Mouse (Mus musculus) myocyte (in vitro differentiated cells): ENCODE measurements at regions not wholly inside any gene's neighbourhood (a gene's known extent, or its start where the extent isn't known, plus 50 kb on each side); places are given as distances from the start of the nearest gene placed in this dataset.

ENCODE experiments used
- H3K27me3 ChIP-seq: one replicate; pipeline ENCODE4 v1.6.1; 2011; ENCODE audit not compliant: control insufficient read depth, insufficient read depth, insufficient read length
- H3K36me3 ChIP-seq: one replicate; pipeline ENCODE4 v1.6.1; 2011; ENCODE audit not compliant: control insufficient read depth, insufficient read depth
- H3K4me2 ChIP-seq: one replicate; pipeline ENCODE4 v1.6.1; 2011; ENCODE audit warnings: low read depth, control low read depth
- H3K4me3 ChIP-seq: one replicate; pipeline ENCODE4 v1.5.1; 2011; ENCODE audit warnings: mild to moderate bottlenecking, control low read depth, moderate library complexity
- H3K79me2 ChIP-seq: one replicate; pipeline ENCODE4 v1.6.1; 2011; ENCODE audit not compliant: control insufficient read depth, insufficient read depth
- H3ac ChIP-seq: one replicate; pipeline ENCODE4 v1.6.1; 2011; ENCODE audit not compliant: control insufficient read depth, insufficient read length
- CEBPB ChIP-seq: IDR thresholded peaks from 2 replicates; pipeline ENCODE4 v1.6.1; 2011; ENCODE audit warnings: mild to moderate bottlenecking, moderate library complexity; ENCODE audit not compliant: poor library complexity, insufficient read depth, severe bottlenecking
- E2F4 ChIP-seq: IDR thresholded peaks from one replicate; pipeline ENCODE4 v1.6.1; 2011; ENCODE audit warnings: mild to moderate bottlenecking, control low read depth, moderate library complexity; ENCODE audit not compliant: insufficient read depth
- MAX ChIP-seq: IDR thresholded peaks from one replicate; pipeline ENCODE4 v1.6.1; 2011; ENCODE audit warnings: low read depth, mild to moderate bottlenecking, control low read depth
- MYOD1 ChIP-seq, 3 experiments: IDR thresholded peaks; one replicate each; pipeline ENCODE4 v1.6.1; 2011; ENCODE audit warnings: control low read depth in 2 of 3, low read depth in 2 of 3, mild to moderate bottlenecking in 2 of 3, moderate library complexity in 1 of 3; ENCODE audit not compliant: insufficient read length in 2 of 3, control insufficient read depth in 1 of 3
- MYOG ChIP-seq, 3 experiments: IDR thresholded peaks; one replicate each; pipeline ENCODE4 v1.6.1; 2011; ENCODE audit warnings: control low read depth in 2 of 3, low read depth in 2 of 3, mild to moderate bottlenecking in 2 of 3; ENCODE audit not compliant: insufficient read length in 2 of 3, control insufficient read depth in 1 of 3, insufficient read depth in 1 of 3
- POLR2A ChIP-seq: IDR thresholded peaks from one replicate; pipeline ENCODE4 v1.6.1; 2011; ENCODE audit warnings: low read depth, mild to moderate bottlenecking, control low read depth, moderate library complexity; ENCODE audit not compliant: insufficient read length
- POLR2AphosphoS2 ChIP-seq: IDR thresholded peaks from one replicate; pipeline ENCODE4 v1.6.1; 2011; ENCODE audit warnings: low read depth, control low read depth; ENCODE audit not compliant: insufficient read length
- REST ChIP-seq: IDR thresholded peaks from one replicate; pipeline ENCODE4 v1.6.1; 2011; ENCODE audit warnings: mild to moderate bottlenecking, control low read depth, moderate library complexity; ENCODE audit not compliant: insufficient read depth, insufficient read length
- SRF ChIP-seq: IDR thresholded peaks from one replicate; pipeline ENCODE4 v1.6.1; 2011; ENCODE audit warnings: low read depth; ENCODE audit not compliant: control insufficient read depth, insufficient read length
- TCF12 ChIP-seq: IDR thresholded peaks from one replicate; pipeline ENCODE4 v1.6.1; 2011; ENCODE audit warnings: mild to moderate bottlenecking, control low read depth; ENCODE audit not compliant: poor library complexity, insufficient read depth, severe bottlenecking
- TCF3 ChIP-seq: IDR thresholded peaks from one replicate; pipeline ENCODE4 v1.6.1; 2011; ENCODE audit warnings: low read depth, control low read depth; ENCODE audit not compliant: insufficient read length
- USF1 ChIP-seq: IDR thresholded peaks from one replicate; pipeline ENCODE4 v1.6.1; 2011; ENCODE audit warnings: low read depth, mild to moderate bottlenecking, control low read depth, moderate library complexity

DNA sequence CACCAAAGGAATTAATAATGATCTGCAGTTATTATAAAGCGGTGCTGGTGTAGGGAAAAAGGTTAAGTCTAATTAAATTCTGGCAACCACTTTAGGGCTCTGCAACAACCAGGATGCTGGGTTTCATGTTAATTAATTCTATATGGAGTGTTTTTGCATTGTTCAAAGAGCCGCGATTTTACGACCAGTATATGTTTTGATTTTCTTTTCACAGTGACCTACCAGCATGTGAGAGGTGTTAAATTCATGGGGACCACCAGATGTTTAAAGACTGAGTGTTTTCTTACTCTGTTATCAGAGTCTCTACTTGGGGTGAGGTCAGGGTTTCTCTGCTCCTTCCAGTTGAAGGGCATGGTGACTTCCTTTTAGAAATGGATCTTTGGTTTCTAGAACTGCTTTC, 164.8 kb upstream of the Zmiz1 start:
- Histone ChIP-seq H3K4me3 (no peak overlapping the region), H3K4me2 (no peak overlapping the region), H3K79me2 (no peaks in the 10 kb centered on the region), H3K27me3 (no peaks in the 10 kb centered on the region), H3ac (no peak overlapping the region), H3K36me3 (no peaks in the 10 kb centered on the region)
- TF ChIP-seq CEBPB (no peak), E2F4 (no peak), SRF (no peak), MYOD1 (IDR thresholded peaks at IDR 0.05; ENCODE audit: control insufficient read depth in 1 of 3, insufficient read length in 2 of 3, low read depth in 2 of 3) (no peak), POLR2AphosphoS2 (no peak), REST (no peak)

- H3K4me2 ChIP-seq, result no peak overlapping the region
- no peaks in the 10 kb centered on the region for H3K79me2 ChIP-seq
- no peak overlapping the region for H3ac ChIP-seq
- TF ChIP-seq POLR2A (no peak), TCF3 (no peak), E2F4 (no peak), MYOD1 (IDR thresholded peaks at IDR 0.05; ENCODE audit: control insufficient read depth in 1 of 3, insufficient read length in 2 of 3, low read depth in 2 of 3) (no peak), TCF12 (no peak), USF1 (no peak)
- H3K4me3 ChIP-seq, result no peak overlapping the region
- H3K27me3 ChIP-seq, result no peaks in the 10 kb centered on the region
- H3K36me3 ChIP-seq, result no peaks in the 10 kb centered on the region
Observed at GRCm38 (mm10) chr14:25295688-25296350, 163.2 kb upstream of the Zmiz1 start.

- TF ChIP-seq CEBPB, result no peak
- no peak for TF ChIP-seq POLR2A
- Histone ChIP-seq H3K4me3 (no peak overlapping the region), H3K79me2 (no peaks in the 10 kb centered on the region), H3K36me3 (no peaks in the 10 kb centered on the region), H3K27me3 (no peaks in the 10 kb centered on the region), H3K4me2 (no peak overlapping the region), H3ac (no peak overlapping the region)
Observed at GRCm38 (mm10) chr14:25299673-25300190, 159.3 kb upstream of the Zmiz1 start.

GRCm38 (mm10) chr14:25301336-25302031, 157.5 kb upstream of the Zmiz1 start:
- Histone ChIP-seq H3K4me2 (no peak overlapping the region), H3K4me3 (no peak overlapping the region), H3K79me2 (no peaks in the 10 kb centered on the region), H3K27me3 (no peaks in the 10 kb centered on the region), H3ac (no peak overlapping the region), H3K36me3 (no peaks in the 10 kb centered on the region)
- TF ChIP-seq MYOD1 (IDR thresholded peaks at IDR 0.05; ENCODE audit: control insufficient read depth in 1 of 3, insufficient read length in 2 of 3, low read depth in 2 of 3), result no peak
- no peak for TF ChIP-seq SRF
- TF ChIP-seq POLR2AphosphoS2, result no peak
- TF ChIP-seq E2F4, result no peak
- no peak for TF ChIP-seq MAX
- no peak for TF ChIP-seq REST

DNA sequence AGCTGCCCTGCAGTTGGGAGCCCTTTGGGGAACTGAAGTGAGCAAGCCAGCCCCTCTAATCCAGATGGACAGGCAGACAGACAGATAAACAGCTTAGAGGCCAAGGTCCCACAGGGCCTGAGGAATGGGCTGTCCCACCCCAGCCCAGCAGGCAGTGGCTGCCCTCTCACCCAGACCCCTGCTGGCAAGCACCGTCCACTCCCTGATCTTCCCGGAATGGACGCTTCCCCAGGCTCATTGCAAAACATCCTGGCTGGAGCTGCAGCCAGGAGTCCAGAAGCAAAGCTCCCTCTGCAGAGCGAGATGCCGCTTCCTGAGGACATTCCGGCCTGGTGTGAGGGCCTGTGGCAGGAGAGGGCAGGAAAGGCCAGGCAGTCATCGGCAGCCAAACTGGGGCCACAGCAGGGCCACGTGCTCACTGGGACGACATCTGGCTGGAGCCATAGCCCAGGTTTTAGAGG, 154.6 kb upstream of the Zmiz1 start:
- H3K36me3 ChIP-seq, result no peaks in the 10 kb centered on the region
- H3K79me2 ChIP-seq, result no peaks in the 10 kb centered on the region
- H3K4me3 ChIP-seq, result no peak overlapping the region
- no peaks in the 10 kb centered on the region for H3K27me3 ChIP-seq
- H3ac ChIP-seq, result no peak overlapping the region
- peak overlapping the region; percentile 50 for H3K4me2 ChIP-seq
- TF ChIP-seq REST (no peak), TCF3 (no peak), POLR2AphosphoS2 (no peak), SRF (no peak), MAX (no peak), CEBPB (no peak), USF1 (no peak), POLR2A (no peak), MYOG (IDR thresholded peaks at IDR 0.05; ENCODE audit: control insufficient read depth in 1 of 3, insufficient read depth in 1 of 3, insufficient read length in 2 of 3, low read depth in 2 of 3) (no peak), E2F4 (no peak), TCF12 (no peak), MYOD1 (IDR thresholded peaks at IDR 0.05; ENCODE audit: control insufficient read depth in 1 of 3, insufficient read length in 2 of 3, low read depth in 2 of 3) (no peak)
